Mouse (Mus musculus): Measurements from ENCODE around the gene Cdk17.

Cdk17 gene

DNA sequence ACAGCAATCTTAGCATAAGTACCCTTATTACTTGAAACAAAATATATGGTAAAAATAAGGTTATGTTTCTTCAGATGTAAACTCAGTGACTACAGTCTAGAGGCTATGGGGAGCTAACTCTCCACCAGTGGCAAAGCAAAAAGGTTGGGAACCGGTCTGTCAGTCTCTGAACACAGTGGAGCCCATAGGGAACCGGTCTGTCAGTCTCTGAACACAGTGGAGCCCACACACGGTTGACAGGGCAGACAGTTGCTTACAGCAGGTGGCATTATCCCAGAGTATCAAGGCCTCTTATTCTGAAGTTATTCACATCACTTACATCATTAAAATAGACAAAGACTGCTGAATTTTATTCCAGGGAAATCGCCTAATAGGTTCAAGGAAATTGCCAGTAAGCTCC, 70.8 kb downstream of the Cdk17 start:
- no peak for DNase-seq (ENCODE audit: low spot score)

DNA sequence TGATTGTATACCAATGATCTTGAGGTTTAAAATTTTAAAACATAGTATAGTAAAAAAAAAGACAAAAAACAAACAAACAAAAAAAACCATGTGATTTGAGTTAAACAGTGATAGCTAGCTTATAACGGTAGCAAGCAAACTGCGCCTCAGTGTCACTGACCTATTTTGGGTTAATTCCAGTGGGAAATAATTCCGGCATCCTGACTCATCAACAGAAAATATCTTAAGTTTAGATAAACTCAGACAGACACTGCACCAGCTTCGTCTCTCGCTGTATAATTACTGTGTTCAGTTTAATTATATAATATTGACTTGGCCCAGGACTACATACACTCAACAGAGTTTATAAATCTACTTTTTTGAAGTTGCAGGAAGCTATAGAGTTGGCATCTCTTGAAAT, 71.2 kb downstream of the Cdk17 start:
- no peak for DNase-seq (ENCODE audit: low spot score)

GRCm38 (mm10) chr10:93233665-93234194, 73.1 kb downstream of the Cdk17 start:
- DNase-seq (ENCODE audit: low spot score), result no peak

GRCm38 (mm10) chr10:93234692-93235091, 74.0 kb downstream of the Cdk17 start:
- no peak for DNase-seq (ENCODE audit: low spot score)

DNA sequence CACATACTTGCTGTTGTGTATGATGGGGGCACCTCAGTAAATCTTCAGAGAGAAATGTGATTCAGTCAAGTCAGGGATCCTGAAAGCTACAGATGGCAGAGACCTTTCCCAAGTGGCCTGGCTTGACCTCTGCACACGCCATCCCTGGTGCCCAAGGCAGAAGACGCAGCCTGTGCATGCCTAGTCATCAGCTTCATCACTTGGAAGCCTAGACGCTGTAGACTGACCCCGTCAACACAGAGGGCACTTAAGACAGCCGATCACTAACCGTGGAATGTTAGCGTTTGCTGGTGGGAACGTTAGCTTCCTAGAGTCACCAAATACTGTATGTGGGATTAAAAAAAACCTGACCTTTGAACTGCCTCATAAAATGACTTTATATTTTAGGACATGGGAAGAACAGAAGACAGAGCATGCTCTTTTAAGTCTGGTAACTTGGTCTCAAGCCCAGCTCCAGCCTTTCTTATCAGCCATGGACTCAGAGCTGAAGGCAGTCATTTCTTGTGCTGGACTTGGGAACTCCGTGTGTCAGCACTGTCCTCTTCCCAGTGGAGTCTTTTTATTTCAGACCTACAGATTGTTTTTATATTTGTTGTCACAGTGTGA, 78.6 kb downstream of the Cdk17 start:
- DNase-seq (ENCODE audit: low spot score), result no peak

- no peak for DNase-seq (ENCODE audit: low spot score)
Observed at GRCm38 (mm10) chr10:93242208-93242607, 81.5 kb downstream of the Cdk17 start.

DNA sequence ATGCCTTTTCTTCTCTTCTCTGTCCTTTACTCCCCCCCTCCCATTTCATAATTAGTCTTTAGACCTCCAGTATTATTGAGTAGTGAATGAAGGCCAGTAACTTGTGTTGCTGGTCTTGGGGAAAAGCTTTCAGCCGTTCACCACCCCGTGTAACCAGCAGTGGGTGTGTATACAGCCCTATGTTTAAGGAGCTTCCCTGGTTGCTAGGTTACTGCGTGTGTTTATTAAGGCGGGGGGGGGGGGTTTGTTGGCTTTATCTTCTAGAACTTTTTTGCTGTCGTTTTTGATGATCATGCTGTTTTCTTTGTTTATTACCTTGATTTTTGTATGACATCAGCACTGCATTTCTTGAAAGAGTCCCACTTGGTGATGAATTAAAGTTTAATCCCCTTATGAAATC, 82.2 kb downstream of the Cdk17 start:
- no peak for DNase-seq (ENCODE audit: low spot score)

- no peak for DNase-seq (ENCODE audit: low spot score)
Observed at GRCm38 (mm10) chr10:93244209-93244705, 83.6 kb downstream of the Cdk17 start.

GRCm38 (mm10) chr10:93246185-93246920, 85.7 kb downstream of the Cdk17 start:
- no peak for DNase-seq (ENCODE audit: low spot score)

- no peak for DNase-seq (ENCODE audit: low spot score)
Observed at GRCm38 (mm10) chr10:93247422-93247821, 86.7 kb downstream of the Cdk17 start.

- DNase-seq (ENCODE audit: low spot score), result no peak
Observed at GRCm38 (mm10) chr10:93247902-93248301, 87.2 kb downstream of the Cdk17 start.

DNA sequence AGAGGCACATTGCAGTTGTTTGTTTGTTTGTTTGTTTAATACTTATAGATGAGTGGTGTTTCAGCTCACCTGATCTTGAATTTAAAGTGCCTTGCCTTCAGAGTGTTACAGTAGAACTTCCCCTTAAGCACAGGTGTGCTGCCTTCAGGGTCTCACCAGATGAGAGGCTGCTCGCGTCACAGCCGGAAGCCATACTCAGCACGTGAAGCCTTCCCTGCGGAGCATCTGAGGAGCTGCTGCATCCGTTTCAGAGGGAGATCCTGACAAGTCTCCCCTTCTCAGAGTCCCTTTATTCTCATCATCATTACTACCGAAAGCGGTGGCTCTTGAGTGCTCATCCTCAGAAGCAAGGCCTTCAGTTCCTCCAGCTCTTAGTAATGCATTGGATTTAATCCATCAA, 87.7 kb downstream of the Cdk17 start:
- no peak for DNase-seq (ENCODE audit: low spot score)

- no peak for DNase-seq (ENCODE audit: low spot score)
Observed at GRCm38 (mm10) chr10:93249901-93250300, 89.2 kb downstream of the Cdk17 start.

DNA sequence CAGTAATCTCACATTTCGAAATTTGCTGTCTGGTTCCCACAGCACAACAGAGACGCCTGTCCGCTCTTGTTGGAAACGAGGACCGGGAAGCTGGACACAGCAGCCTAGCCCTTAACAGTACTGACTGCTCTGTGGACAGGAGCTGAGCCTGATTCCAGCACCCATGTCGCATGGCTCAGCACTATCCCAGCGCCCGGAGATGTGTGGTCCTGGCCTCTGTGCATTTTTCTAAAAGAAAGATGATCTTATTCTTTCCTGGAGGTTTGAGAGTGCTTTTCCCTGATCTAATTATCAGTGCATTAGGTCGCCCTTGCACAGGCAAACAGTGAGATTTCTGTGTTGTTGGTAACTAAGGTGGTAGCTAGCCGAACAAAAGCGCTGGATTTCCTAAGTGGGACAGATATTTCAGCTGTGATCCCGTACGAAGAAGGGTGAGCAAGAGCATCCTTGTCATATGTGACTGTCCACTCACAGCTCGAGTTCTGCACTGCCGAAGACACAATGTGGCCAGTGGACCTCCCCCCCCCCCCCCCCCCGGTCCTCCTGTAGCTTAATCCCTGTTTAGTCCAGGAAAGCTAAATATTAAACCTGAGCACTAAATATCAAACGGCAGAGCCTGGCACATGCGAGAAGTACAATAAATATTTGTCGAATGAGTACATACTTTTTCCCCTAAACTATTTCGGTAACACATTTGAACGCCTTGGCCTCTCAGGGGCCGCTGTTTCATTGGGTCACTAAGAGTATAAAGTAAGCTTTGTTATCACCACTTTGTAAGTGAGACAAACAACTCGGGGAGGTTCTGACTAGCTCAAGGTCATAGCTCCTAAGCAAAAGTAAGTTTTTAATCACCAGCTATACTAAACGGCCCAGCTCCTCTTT, 90.0 kb downstream of the Cdk17 start:
- DNase-seq (ENCODE audit: low spot score), result no peak

- no peak for DNase-seq (ENCODE audit: low spot score)
Observed at GRCm38 (mm10) chr10:93251426-93251825, 90.8 kb downstream of the Cdk17 start.

GRCm38 (mm10) chr10:93252661-93253060, 92.0 kb downstream of the Cdk17 start:
- no peak for DNase-seq (ENCODE audit: low spot score)

- DNase-seq (ENCODE audit: low spot score), result no peak
Observed at GRCm38 (mm10) chr10:93253156-93253555, 92.5 kb downstream of the Cdk17 start.

- no peak for DNase-seq (ENCODE audit: low spot score)
Observed at GRCm38 (mm10) chr10:93255294-93255693, 94.6 kb downstream of the Cdk17 start.

DNA sequence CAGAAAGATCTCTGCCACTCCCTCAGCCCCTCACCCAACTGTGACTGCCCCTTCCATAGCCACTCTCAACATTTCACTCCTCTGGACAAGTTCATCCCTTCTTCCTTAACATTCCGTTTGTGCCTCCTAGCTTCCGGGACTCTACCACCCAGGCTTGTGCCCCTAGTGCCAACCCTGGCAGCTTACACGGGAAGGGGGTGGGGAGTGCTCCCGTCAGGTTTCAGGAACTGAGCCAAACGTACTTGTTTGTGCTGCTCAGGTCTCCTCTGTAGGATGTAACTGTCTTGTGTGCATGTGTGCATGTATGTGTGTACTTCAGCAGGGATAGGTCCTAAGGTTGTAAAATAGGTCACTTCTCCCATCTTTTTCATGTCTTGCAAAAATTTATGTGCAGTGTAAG, 99.2 kb downstream of the Cdk17 start:
- no peak for DNase-seq (ENCODE audit: low spot score)

DNA sequence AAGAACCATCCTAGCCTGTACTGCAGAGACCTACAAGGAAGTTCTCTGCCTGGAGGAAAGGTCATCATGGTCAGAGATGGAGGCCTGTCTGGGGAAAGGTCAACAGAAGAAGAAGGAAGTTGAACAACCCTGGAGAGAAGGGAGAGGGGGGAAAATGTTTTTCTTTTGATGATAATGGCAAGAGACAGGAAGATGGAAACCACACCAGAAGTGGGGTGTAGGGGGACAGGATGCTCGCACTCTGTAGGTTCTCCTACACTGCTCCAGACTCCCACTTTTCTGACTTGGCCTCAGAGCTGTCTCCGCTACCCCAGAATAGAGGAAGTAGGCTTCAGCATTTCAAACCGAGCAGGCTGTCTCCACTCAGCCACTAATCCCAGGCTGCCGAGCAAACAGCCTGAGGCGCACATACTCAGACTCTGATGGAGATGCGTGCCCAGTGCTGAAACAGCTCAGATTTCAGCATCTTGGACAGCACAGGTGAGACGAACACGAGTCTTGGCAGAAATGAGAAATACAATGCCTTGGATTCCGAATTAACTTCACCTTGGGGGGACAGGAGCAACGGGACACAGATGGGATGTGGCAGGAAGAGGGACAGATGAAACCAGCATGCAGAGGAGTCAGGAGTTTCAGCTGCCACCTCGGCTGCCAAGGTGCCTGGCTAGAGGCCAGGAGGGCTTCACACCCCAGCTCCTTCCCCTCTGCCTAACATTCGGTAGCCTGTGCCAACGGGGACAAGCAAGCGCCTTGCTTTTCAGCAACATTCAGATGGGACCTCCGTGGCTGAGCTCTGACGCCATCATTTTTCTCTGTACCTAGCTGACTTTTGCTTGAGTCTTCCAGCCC, 100.7 kb downstream of the Cdk17 start:
- no peak for DNase-seq (ENCODE audit: low spot score)

- no peak for DNase-seq (ENCODE audit: low spot score)
Observed at GRCm38 (mm10) chr10:93261981-93262499, 101.4 kb downstream of the Cdk17 start.
